Mouse (Mus musculus): ENCODE data around the gene Igfbp7.
"Not testable (repeated sequence)": the region's sequence is repeated elsewhere in the genome, so short reads cannot be mapped to it uniquely, and the experiment has no call there.

Gene Igfbp7

DNA sequence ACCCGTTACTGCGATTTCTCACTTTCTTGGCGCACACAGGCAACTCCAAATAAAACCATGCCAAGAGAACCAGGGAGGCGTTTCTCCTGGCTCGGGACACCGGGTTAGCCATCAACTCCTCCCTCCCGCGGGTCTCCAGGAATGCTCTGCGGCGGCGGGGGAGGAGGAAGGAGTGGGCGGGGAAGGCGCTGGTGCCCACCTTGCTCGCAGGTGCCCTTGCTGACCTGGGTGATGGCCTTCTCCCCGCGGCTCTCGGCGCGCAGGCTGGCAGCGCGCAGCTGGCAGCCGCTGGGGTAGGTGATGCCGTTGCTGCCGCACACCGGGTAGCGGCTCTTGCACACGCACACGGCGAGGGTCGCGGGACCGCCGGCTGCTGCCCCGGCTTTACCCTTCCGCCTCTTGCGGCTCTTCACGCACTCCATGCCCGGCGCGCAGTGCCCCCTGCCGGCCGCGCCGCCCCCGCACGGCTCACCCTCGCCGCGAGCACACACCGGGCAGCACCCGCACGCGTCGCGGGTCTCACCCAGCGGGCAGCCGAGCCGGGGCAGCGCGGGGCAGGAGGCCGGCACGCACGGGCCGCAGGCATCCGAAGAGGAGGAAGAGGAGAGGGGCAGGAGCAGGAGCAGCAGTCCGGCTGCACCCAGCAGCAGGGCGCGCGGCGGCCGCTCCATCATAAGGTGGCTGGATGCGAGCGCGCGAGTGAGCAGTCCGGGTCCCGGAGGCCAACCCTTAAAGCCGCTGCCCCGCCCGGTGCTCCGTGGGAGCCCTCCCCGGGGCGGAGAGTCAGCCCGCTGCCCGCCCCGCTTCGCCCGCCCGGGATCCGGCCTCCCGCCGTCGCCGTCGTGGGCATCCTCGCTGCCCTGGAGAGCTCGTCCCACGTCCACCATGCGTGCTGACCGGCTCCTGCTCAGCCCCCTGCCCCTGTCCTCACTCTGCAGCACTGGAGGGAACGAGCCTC lies at the start of gene Igfbp7:
TSS of gene Igfbp7 (minus strand) at position 701 of the 958 bp plus-strand sequence.
- DNase-seq: peak; percentile 90 to 92

DNA sequence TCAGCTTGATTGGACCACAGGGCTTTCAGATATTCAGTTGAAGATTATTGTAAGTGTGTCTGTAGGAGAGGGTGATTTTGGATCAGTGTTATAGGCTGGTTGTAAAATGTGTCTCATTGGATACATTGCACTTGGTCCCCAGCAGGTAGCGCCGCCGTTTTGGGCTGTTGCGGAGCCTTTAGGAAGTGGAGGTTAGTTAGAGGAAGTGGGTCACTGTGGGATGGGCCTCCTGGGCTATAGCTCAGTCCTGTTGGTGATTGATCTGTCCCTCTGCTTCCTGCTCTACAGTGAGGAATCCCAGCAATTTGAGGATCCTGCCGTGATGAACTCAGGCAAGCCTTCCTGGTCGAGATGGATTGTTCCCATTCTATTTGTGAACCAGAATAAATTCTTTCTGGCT lies 44.3 kb upstream of the Igfbp7 start:
- no peak for DNase-seq

DNA sequence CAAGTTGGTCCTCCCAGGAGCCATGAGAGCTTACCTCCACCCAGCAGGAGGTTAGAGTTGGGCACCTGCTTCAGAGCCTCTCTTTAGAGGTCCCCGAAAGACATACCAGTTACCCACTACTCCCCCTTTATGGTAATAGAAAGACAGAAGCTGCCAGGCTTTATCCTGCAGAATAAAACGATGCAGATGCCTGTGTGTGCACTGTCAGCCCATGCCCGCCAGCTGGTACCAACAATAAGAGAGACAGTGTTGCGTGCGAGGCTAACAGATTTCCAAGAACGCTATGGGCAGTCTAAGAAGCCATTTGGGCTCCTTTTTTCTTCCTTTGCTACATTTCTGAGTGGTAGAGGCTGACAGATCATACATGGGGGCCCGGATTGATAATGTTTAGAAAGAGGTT lies 41.7 kb upstream of the Igfbp7 start:
- no peak for DNase-seq

DNA sequence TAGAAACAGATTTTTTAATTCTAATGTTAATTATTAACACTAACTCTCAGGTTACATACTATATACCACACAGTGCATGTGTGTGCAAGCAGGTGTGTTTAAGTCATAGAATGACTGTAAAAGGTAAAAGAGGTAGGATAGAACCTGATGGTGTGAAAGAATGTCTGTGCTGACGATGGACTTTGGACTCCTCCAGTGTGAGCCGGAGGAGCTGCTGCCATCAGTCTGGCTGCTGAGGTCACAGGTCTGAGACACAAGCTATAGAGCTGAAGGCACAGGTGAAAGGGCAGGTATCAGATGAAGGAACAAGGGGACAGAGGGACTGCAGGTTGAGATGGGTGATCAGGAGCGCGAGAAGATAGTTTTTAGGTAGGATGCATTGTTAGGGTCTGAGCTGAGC lies 37.6 kb upstream of the Igfbp7 start:
- DNase-seq: peak; percentile 38 to 42

DNA sequence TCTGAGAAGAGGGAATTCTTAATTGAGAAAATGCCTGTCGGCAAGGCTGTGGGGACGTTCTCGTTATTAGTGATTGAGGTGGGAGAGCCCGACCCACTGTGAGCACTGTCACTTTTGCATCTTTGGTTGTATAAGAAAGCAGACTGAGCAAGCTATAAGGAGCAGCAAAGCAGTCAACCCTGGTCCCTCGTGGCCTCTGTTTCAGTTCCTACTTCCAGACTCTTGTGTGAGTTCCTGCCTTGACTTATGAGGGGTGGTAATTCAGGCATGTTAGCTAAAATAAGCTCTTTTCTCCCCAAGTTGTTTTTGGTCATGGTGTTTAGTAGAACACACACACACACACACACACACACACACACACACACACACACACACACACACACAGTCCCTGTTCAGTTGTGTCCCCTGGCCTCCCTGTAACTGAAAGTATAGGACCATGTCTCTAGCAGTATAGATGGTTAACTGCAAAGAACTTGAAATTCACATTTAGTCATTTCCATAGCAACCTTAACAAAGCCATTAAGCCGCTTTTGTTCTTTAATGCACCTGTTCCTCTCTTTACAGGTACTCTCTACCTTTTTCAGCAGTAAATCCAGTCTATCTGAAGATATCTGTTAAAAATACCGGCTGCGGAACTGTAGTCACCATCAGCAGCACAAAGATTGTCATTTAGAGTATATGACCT lies 36.2 kb upstream of the Igfbp7 start:
- DNase-seq: no peak

DNA sequence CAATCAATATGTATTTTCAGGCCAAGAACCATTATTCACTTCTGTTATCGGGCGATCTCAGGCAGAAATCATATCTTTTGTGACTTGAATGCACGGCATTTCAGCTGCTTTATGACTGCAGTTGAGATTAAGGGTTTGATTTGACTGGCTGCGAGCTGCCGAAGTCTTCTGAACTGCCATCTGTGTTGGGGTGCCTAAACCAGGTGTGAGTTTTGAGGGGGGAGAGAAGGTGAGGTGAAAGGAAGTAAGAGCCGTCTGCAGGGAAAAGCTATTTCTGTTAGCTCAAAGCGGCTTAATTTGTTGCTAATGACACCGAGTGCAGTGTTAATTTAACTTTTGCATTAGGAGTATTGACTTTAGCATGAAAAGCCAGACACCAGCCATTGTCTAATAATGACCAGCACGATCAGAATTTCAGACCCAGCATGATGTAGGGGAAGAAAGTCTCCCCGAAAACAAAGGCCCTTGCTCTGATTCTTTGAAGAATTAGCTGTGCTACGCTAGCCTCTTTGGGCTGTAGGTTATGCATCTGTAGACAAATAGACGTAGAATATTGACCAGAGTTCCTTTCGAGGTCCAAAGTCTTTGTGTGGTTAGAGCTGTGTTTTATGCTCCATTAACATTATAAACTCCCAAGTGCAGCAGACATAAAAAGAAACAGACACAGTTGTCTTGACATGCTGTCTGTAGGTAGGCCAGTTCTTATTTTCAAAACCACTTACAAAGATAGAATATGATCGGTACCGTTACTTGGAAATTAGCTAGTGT lies 35.2 kb upstream of the Igfbp7 start:
- DNase-seq: peak in 1 of 2 experiments; percentile 52

DNA sequence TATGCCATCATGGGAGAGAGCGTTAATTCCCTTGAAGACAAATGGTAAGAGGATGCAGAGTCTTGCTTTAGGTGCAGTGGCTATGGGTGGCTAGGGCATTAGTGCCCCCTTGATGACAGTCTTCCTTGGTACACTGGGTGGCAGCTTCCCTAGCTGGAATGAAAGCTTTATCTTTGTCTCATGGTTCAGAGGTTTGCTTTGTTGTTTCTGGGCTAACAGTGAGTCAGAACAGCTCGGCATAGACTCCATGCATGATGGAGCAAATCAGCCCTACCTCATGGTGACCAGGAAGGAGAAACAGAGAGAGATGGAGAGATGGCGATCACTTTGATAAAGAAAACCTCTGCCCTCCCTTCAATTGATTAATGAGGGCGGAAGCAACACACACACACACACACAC lies 28.5 kb upstream of the Igfbp7 start:
- DNase-seq: no peak

DNA sequence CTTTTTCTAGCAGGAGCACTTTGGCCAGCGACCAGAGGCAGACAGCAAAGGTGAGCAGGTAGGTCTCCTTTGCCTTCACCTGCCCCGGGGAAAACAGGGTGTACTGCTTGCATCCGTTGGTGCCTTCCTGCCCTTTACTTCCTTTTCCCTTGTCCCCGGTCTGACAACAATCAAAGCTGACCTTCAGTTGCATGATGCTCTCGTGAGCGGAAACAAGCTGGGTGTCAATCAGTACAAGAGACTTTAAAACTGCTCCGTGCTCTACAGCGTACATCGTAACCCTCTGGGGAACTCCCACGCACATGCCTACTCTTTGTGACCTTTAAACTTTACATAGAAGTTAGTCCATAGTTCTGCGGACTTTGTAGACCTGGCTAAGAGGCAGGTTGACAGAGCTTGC lies 26.2 kb upstream of the Igfbp7 start:
- DNase-seq: peak; percentile 41 to 51

DNA sequence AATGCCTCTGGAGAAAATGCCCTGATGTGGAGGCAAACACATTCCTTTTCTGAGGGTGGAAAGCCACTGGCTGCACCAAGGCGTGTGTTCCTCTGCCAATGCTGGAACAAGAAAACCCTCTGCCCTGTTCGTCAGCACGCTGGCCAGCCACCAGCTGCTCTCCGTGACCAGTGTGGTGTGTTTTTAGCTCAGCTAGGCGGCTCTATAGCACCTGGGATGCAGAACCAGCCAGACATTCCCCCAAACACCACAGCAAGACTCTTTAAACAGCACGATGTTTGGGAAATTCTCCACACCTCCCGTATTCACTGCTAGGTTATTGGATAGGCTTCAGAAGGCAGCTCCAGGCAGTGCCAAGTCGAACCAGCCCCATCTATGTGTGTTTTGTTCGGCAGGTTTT lies 25.7 kb upstream of the Igfbp7 start:
- peak; percentile 57 to 72 for DNase-seq

DNA sequence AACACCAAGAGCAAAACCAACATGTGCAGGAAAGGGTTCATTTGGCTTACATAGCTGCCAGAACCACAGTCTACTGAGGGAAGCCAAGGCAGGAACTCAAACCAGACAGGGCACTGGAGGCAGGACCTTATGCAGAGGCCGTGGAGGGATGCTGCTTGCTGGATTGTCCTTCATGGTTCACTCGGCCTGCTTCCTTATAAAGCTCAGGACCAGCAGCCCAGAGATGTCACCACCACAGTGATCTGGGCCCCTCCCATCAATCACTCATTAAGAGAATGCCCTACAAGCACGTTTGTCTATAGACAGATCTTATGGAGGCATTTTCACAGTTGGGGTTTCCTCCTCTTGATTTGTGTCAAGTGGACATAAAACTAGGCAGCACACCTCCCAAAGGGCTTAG lies 25.3 kb upstream of the Igfbp7 start:
- DNase-seq: peak in 1 of 2 experiments; percentile 32

DNA sequence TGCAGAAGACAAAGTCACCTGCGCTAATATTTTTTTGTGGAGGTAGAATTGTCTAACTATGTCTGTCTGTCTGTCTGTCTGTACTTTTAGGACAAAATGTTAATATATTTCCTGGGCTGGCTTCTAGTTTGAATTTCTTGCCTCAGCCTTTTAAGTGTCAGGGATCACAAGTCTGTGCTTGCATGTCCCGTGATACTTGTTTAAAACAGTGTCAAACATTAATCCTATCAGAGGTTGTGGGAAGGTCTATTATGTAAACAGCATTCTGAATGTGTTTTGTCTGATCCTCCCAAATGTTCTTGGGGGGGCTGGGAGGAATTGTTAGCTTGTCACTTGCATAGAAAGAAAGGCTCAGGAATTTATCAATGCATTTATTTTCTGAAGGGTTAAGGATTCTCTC lies 24.6 kb upstream of the Igfbp7 start:
- peak; percentile 14 to 65 for DNase-seq

DNA sequence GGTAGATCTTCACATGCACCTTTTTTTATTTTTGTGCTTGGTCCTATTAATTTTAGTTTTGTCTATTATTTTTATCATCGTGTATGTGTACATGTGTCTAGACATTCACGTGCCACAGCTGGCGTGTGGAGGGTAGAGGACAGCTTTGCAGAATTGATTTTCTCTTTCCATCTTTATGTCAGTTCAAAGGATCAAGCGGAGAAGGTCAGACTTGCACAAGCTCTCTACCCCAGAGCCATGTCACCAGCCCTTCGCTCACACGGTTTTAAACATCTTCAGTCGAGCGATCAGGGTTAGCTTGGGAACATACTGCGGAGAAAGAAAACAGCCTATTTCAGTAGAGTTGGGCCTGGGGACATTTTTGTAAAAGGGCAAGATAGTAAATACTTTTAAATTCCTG lies 23.2 kb upstream of the Igfbp7 start:
- no peak for DNase-seq

DNA sequence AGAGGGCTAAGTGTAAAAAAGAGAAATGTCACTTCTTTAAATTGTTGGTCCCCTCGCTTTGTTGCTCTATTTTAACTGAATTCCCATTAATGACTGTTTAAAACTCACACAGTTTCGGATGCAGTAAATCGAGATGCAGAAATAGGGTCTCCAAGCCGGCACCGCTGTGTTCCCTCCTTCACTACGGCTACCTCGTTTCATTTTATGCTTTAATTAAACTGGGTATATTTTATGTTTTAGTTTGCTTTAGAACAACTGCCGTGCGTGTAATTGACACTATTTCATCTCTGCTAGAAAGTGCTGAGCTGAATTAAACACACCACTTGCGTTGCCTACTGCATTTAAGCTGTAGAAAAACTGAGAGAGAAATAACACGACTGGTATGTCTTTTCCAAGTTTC lies 22.6 kb upstream of the Igfbp7 start:
- DNase-seq: no peak

DNA sequence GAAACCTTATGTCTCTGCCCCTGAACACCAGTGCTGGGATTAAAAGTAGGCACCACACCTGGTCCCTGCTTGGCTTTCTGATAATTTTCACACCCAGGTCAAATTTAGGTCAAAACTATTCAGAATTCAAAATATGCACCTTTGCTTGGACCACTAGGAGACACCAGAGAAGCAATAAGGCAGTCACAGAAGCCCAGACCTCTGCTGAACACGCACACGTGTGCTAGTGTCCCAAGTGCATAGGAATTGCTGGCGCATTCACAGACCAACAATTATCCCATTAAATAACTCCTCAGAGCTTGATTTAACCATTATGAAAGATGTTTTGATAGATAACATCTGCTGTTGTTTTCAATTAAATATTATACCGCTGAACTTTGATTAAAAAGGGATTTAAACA lies 22.2 kb upstream of the Igfbp7 start:
- no peak for DNase-seq

DNA sequence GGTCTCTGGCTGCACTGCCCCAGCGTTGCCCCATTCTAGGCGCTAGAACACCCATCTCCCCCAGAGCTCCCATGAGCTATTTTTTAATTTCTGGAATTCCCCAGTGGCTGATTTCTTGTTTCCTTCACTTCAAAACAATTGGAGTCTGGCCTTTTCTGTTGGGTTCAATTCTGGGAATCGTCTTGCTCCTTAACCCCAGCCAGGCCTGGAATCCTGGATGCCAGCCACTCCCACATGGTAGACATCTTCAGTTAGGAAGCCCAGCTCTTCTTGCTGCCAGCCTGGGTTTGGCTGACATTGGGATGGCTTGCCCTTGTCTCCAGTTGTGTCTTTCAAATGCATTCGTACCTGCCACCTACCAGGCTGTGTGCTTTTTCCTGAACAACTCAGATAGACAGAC lies 20.7 kb upstream of the Igfbp7 start:
- peak in 1 of 2 experiments; percentile 56 for DNase-seq

DNA sequence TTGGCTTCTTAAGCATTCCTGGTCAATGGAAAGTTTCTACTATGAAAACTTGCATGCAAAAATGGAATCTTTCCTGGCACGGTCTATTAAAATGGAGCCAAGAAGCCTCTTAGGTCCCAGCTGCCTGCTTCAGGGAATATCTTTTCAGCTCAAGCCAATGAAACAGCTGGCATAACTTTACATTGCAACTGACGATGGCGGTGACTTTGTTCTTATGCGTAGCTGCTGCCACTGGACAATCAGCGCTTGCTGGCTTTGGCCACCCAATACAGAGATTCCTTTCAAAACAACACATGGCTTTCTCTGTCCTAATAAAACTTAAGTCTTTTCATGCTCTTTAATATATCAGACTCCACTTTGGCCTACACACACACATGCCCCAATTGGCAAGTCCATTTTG lies 20.1 kb upstream of the Igfbp7 start:
- no peak for DNase-seq

DNA sequence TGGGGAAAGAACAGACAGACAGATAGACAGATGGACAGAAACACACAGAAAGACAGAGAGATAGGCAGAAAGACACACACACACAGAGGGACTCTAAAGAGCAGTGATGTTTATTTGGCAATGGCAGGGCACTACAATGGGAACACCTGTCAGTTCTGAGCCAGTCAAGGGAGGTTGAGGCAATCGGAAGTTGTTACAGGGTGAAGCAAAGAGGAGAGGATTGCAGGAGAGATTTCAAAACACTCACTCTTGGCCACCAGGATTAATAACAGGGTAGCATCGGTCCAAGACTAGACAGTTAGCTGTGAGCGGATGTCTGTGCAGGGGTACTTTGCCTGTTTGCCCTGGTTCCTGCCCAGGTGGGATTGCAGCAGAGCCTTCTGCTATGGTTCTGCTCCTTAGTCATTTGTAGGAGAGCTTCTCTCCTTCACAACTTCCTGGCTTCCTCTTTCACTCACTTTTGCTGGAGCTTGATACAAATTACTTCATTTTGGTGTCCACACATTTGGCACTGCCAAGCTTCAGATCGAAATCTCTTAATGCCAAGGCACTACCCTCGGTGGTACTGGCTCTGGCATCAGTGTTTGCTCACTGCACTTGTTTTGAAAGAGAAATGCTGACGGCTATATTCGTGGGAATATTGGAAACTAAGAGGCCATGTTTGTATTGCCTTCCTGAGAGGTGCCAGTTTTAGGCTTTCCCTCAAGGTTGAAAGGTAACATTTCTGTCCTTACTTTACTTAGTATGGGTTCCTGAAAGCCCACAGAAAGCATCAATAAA lies 18.1 kb upstream of the Igfbp7 start:
- no peak for DNase-seq

DNA sequence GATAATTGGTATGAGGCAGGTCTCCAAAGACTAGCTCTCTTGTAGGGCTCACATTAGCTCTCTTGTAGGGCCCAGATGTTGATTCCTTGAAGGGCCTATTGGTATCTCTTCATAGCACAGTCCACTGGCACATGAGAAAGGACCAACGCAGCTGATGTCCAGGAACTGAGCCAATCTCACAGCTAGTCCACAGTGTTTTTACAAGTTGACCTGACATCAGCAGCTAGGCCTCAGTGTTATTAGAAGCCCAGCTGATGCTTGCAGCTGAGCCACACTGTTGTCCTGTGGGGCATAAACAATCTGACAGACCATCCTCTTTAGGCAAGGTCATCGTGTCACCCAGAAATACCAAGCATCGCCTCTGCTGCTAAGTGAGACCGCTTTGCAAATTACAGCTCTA lies 11.7 kb upstream of the Igfbp7 start:
- DNase-seq: not testable (repeated sequence)

DNA sequence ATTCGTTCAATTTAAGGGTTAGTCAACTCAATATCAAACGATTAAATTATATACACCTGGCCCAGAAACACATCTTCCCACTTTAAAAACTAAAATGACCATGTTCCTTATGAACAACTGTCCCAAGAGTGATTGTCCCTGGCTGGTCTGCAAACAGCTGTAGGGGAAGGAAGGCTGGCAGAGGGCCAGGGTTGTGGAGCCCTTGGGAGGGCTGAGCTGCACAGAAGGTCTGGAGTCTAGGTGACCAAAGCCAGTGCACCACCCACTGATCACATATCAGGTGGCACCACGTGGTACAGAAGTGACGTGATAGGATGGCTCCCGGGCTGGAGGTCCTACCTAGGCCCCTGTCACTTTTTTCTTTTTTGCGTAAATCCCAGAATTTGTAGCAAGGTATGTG lies 8.2 kb upstream of the Igfbp7 start:
- no peak for DNase-seq

DNA sequence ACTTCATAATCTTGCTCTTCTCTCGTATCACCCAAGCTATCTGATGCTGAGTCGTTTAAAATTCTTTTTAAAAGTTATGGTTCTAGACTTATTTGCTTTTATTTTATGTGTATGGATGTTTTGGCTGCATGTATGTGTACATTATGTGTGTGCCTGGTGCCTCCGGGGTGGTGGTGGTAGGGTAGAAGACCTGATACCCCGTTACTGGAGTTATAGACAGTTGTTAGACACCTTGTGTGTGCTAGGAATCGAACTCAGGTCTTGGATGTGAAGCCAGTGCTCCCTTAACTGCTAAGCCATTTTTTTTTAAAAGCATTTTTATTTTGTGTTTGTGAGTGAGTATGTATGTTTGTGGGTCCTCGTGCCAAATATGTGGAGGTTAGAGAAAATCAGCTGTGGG lies 689 bp upstream of the Igfbp7 start:
- DNase-seq: no peak

DNA sequence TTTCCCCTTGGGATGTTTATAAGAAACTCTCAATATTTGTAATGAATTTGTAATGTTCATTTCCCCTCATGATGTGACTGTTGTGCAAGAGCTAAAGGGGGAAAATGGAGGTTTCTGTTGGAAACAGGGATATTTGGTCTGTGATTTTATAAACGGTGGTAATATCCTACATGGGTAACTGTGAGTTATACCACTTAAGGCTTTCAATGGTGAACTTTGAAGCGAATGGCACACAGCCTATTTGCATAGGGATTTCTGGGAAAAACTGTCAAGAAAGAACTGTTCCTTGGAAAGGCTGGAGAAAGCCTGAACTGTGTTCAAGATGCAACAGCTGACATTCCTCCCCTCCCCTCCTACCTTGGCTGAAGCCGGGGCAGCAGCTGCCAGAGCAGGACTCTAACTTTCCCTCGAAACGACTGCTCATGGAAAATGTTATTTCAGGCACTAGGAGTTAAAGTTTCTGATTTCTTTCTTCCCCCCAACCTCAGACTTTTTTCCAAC lies 1.4 kb downstream of the Igfbp7 start:
- DNase-seq: peak; percentile 70 to 79

DNA sequence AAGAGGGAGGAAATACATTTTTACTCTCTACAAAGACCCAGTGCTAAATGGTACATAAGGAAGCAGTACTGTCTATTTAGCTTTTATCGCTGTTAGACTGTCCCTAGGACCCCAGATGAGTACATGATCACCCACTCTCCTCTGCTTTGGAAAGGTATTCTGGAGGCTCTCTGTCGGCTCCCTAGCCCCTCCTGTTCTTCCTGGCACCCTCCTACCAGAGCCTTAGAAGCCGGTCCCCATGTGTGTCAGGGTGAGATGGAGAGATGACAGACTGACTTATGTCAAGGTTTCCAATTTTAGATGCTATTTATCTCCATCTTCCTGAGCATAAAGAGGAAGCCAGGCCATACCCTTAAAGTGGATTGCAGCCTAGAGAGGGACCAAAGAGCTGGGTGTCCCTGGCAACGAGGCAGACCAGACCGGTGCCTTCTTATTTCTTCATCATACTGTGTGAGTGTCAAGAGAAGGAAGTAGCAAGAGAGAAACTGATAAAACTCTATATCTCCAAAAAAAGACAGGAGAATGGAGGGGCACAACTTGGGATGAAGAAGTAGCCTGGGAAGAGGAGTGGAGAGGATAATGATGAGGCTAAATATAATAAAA lies 2.3 kb downstream of the Igfbp7 start:
- DNase-seq: no peak

All from kidney, postnatal 36 days (tissue).